Mouse (Mus musculus) telencephalon, adult 2 months (tissue): ENCODE results near the gene Prr15.

Experiments
- DNase-seq: peaks from one replicate; pipeline ENCODE4 v3.0.0-alpha.2; 2011; ENCODE audit warnings: low read depth, low spot score

Prr15 gene

DNA sequence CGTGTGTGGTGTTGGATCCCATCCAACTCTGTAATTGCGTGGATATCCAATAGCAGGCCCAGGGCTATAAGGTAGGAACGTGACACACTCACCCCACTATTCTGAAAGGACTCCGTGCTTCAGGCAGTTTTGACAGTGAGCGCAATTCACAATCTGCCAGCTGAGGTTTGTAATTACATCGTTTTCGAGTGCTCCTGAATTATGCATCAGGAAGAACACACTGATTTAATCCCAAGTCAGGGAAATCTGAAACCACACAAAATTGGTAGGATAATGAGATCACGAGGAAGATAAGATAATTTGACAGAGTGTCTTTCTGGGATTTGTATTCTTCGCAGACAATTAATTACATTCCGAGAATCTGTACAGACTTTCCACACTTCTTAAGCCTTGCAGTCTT is 6.1 kb downstream of the Prr15 start:
- DNase-seq, result peak; percentile 9

DNA sequence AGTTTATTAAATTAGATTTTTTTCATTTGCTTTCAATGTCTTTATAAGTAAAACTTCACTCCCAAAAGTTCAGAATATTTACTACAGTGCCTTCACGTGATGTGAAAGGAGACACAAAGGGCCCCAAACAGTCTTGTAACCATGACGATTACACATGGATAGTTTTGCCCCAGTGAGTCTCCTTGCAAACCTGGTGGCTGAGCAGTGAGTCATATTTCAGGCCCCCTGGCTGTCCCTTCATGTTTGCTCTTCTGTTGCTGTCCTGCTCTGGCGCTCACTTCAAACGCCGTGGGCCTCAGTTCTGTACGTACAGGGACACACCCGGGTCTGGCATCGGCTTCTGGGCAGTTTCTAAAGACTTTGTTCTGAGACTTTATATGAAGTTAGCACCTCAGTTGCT is 6.6 kb downstream of the Prr15 start:
- no peak for DNase-seq

DNA sequence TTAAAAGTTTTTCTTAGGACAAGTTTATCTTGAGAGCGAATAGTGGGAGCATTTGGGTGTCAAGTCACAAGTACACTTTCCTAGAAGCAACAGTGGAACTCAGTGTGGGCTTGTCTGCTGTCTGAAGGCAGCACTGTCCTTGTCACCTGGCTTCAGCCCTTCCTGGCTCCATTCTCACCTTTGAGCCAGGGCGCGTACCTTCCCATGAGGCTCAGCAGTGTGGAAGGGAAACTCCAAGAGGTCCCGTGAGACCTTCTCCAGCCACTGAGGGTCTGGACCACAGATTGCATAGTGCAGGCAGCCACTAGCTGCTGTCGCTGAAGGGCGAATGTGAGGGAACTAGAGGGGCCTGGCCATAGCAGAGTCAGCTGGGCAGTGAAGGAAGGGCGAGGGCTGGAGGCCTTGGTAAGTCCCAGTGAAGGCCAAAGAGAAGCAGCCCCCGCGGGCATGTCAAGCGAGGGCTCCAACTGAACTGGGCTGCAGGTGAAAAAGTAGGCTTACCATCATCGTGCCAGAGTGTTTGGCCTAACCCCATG is 7.5 kb downstream of the Prr15 start:
- no peak for DNase-seq

DNA sequence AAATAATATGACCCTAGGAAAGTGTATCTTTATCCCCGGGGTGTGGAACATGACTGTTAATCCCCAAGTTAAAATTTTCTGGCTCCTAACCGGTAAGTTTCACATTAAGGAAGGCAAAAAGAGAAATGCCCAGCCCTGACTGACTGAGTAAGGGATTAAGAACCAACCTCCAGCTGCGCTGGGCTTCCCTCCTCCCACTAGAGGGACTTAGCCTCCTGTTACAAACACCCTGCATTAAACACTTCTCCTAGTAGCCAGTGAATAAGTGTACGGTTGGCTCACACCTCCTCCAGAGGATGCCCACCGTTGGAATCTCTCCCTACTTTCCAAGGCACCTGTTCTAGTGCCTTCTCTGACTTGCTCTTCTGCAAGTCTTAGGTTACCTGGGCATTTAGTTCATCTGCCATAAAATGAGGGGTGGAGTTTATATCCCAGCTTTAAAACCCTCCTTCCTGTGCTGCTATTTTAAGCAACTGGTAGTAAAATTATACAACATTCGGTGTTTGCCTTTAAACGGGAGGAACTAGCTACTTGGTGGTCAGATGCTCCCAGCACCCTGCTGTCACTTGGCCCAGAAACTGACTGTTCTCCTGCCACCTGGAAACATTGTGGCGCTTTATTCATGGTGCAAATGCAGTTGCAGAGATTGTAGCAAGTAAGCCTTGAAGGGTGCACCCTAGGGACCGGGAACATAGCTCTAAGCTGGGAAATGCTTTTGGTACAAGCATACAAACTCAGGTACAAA is 8.2 kb downstream of the Prr15 start:
- peak; percentile 6 for DNase-seq

DNA sequence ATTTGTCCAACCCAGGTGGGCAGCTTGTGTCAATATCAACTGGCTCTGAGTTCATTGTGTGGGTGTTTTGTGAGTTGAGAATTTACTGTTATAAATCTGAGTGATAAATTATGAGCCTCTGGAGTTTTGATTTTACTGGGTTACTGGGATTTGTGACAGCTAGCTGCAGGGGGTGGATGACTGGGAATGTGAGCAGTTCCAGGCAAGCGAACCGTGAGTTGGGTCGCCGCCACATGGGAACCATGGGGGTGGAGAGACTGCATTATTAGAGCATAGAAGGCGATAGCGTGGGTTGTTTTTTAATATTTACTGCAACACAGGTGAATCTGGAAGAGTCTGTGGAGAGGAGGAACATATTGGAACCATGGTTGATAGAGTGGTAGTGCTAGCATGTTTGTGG is 11.7 kb downstream of the Prr15 start:
- peak; percentile 15 for DNase-seq

DNA sequence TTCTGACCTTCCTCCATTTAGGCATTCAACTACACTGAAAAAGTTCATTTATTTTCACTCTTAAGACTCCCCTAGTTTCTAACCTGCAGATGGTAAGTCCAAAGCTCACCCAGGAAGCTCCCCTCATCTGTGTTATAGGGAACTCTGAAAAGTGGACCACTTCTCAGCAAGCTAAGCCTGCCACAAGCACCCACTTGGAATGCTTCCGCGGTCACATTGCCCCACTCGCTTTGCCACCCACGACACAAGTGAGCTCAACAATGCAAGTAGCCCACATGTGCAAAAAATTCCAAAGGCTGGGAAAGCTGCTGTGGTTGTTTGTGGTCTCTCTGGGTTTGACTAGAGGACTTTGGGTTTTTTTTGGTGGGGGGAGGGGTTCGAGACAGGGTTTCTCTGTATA is 15.5 kb downstream of the Prr15 start:
- no peak for DNase-seq

DNA sequence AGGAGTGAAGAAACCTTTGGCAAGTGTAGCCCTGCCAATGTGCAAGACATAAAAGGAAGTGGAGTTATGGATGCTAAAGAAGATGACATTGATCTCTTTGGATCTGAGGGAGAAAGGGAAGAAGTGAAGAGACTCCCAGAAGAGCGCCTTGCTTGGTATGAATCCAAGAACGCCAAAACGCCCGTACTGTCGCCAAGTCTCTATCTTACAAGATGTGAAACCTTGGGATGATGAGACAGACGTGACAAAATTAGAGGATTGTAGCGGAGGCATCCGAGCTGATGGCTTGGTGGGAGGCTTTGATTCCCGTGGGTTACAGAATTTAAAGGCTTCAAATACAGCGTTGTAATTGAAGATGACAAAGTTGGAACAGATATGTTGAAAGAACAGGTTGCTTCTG is 16.6 kb downstream of the Prr15 start:
- DNase-seq, result peak; percentile 16

DNA sequence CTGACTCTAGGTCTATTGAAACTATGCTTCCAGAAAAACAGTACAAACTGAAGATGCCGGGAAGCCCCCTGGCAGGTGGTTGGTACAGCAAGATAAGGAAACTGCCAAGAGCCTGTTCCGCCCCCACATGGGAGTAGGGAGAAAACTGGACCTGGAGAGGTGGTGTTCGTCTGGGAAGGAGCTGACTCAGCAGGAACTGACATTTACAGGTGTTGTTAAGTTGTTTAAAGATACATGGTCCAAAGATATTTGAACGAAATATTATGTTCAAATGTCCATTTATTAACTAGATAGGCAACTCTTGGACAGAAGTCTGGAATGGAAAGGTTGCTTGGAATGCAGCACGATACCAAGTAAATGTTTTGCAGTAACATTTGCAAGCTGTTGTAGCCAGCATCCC is 26.2 kb downstream of the Prr15 start:
- no peak for DNase-seq

DNA sequence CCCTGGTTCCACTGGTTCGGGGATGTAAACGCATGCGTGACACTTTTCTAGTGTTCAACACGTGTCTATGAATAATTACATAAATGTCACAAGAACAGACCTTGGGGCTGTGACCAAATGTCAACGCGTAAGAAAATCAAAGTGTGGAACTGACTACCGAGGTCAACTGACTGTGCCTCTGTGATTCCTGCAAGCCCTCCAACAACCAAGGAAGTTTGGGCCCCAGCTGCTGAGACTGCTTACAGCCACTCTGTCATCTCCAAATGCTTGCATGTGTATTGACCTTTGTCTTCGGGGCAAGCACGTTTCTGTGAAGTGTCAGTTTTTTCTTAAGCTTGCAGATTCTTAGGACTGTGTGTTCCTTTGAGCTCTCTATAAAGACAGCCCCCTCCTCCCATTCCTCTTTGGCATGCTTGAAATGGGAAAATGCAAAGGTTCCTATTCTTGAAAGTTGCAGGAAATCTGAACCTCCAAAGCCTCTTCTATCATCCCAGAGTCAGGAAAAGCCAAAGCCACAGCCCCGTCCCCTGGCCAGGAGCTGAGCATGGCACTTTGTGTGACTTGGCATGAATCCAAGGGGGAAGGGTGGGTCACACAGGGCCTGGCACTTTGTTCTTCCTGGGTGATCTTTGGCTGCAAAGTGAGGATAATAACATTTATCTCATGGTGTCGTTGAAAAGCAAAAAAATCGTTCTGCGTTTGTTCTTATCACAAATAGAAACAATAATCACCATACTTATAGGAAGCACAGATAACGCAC is 27.5 kb downstream of the Prr15 start:
- DNase-seq, result no peak

DNA sequence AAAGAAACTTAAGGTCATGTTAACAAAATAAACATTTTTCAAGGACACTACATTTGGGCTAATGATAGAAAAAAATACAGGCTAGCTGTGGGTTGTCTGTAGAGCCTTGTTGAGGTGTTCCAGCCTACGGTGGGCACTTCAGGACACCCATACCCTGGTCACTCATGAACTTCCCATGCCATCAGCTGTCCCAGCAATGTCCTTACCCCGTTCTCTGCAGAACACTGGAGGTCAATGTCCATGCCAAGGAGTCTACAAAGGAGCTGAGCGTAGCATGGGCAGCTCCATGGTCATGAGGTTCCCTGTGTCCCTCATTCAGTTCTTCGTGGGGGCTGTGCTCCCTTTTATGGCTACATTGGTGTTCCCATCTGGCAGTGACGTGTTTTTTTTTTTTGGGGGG is 28.1 kb downstream of the Prr15 start:
- DNase-seq, result no peak

DNA sequence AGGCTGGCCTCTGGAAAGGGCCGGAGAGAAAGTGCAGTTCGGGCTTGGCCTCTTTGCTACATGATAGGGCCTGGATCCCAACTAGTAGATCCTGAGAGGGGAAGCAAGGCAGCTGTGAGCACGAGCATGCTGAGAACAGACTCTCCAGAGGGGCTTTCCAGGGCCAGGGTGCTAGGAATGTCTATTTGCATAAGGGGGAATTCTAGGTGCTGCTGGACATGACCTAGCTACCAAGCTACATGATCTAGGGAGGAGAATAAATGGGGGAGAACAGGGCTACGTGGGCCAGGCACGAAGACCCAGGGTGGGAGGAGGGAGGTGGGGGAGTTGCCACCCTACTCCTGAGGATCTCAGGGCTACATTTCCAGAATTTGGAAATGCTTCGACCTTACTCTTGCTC is 30.0 kb downstream of the Prr15 start:
- DNase-seq, result no peak

DNA sequence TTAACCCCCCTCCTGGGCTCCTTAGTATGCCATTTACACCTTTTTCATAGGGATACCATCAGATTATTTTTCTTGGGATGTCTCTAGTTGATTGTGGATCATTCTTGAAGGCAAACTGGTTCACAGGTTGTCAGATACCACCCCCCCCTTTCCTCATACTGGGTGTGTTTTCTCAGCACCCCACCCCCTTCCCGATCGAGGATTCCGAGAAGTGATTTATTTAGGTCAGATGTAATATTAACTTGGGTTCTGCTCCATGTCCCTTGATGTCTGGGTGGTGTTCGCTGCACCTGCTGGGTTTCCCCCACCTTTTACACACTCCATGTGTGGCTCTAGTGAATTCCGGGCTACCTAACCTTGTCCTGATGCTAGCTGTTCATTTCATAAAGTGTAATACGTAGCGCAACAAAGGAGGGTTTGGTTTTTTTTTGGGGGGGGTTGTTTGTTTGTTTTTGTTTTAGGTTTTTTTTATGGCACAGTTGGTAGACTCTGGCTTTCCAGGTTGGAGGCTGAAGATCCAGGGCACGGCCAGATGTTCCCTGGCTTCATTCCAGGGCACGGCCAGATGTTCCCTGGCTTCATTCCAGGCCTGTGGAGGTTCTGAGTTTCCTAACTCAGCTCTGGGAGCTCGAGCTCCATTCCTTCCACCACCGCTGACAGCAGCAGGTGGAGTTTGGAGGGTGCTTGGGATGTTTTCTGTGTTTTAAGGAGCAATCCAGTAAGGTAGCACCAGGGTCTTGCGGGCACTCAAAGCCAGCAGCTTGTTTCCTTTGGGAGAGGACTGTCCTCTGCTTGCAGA is 37.1 kb downstream of the Prr15 start:
- no peak for DNase-seq

DNA sequence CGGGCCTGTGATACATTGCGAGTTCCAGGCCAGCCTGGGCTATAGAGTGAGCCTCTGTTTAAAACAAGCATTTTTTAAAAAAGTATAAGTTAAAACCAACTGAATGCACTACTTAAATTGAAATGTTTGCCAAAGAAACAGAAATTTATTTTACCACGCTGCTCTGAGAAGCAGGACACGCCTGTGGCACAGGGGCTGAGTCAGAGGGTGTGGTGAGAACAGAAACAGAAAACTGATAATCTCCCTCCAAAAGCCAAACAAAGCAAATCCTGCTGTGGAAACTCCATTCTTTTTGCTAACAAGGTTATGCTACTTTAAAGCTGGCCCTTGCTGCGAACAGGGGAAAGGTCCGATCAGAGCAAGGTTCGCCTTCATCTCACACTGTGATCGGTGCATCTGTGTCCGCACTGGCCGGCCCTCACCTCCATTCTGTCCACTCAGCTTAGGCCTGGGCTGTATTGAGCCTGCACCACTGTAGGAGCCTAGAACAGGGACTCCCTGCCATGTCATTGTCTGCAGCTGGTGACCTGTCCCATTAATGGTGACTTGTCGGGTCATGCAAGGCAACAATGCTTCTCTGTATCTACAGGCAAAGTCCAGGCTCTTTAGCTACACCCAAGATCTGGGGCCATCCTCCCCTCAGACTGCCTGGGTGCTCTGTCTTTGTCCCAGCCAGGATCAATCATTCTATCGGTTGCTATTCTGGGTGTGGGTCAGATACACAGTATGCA is 38.9 kb downstream of the Prr15 start:
- DNase-seq, result no peak

DNA sequence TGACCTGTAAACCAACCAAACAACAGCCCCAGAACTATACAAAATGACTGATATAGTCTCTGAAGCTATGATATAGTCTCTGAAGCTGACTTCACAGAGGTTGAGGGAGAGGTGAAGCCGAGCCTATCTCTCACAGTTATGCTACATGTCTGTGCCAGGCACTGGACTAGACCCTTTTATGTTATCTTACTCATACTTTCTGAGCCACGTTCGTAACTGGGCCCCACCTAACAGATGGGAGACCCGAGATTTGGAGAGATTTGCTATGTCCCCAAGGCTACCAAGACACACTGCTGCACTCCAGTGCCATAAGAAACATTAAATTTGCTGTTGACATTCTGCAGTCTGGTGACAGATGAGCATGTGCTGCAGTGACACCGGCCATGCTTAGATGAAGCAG is 41.0 kb downstream of the Prr15 start:
- DNase-seq, result no peak

DNA sequence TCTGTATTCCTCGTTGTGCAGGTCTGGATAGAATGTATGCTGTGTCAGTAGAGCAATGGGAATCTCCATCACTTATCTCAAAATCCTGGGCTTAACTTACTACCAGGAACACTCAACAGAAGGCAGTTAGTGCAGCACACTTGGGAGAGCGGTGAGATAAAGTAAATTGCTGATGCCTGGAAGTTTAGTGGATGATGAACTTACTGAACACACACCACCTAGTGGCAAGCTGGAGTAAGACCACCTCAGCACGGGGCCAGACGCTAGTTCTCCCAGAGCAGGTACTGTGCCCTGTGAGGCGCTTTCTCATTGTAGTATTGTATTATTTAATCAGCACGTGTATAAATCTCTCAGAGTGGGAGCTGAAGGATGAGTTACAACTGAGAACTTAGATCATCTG is 42.4 kb downstream of the Prr15 start:
- no peak for DNase-seq

DNA sequence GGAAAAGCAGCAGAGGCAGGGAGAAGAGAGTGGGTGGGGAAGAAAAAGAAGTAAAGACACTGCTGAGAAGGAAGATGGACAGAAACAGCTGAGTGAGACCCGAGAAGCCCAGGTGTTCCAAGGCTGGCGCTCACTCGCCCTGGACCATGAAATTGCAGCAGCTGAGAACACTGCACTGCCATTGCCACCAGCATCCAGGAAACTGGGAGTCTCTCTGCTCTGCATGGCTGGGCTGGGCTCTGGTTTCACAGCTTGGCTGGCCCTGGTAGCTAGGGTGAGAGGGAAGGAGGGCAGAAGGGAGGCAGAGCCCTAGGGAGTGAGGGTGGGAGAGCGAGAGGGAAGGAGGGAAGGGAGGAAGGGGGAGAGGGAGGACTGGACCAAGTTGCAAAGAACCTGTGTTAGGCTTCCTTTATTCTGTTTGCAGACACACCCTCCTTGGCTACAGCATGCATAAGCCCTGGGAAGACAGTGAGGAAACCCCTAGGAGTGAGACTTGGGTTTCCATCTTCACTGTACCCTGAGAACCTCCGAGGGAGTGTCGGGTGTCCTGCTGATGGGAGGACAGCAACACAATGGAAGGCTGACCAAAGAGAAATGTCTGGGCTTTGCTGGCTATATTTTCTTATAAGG is 44.4 kb downstream of the Prr15 start:
- no peak for DNase-seq

DNA sequence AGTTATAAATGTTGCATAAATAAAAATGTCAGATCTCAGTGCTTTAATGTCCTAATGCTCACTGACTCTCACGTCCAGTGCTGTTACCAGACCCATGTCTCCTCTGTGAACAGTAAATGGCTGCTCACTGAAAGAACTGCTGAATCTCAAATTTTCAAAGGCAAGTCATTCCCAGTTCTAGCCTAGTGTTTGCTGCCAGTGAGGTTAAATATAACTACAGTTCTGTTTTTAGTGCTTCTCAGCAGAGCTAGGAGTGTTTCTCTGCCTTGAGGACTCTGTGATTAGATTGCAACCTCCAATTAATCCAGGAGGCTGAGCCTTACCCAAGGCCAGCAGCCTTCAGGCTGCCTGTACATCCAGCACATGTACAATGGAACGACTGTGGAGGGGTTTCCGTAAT is 46.2 kb downstream of the Prr15 start:
- no peak for DNase-seq

DNA sequence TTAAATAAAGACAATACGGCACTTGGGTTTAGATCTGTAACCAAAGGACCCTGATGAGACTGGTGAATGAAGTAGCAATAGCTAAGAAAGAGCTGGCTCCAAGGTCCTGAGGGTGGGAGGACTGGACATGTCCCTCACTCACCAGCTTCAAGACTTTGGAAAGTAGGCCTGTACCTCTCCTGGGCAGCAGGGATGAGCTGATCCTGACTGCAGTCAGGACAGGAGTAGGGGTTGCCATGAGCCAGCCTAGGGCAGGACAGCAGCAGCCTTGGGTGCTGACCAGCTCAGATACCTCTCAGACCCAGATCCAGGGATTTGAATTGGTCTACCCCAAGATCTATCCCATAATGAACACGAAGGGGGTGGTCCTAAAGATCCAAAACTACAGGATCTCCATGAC is 53.7 kb downstream of the Prr15 start:
- no peak for DNase-seq
